Mouse (Mus musculus) olfactory bulb, adult 2 months (tissue): ENCODE measurements around the gene Nr2f6.

Experiments
- CTCF ChIP-seq: fragments of 200-500 bp; IDR thresholded peaks from 2 replicates; pipeline ENCODE4 v1.5.1; 2012; ENCODE audit warnings: low read depth, mild to moderate bottlenecking, low read length, moderate library complexity; ENCODE audit not compliant: insufficient read depth
- POLR2A ChIP-seq: fragments of 200-500 bp; IDR thresholded peaks from 2 replicates; pipeline ENCODE4 v1.6.1; 2012; ENCODE audit warnings: mild to moderate bottlenecking, low read depth, low read length, moderate library complexity; ENCODE audit not compliant: insufficient read depth

DNA sequence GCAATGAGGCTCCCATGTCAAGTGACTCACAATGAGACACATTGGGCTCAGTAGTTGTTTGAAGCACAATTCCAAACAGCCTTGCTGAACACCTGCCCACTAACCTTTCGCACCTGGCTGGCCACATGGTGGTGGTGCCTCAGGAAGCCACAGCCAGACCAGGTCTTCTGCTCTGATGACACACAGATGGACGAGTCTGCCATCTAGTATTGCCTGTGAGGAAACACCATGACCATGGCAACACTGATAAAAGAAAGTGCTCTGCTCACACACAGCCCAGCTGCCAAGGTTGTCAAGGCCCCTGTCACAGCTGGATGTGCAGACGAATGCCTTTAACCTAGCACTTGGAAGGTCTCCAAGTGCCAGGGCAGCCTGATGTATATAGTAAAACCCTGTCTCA is 30.6 kb downstream of the Nr2f6 start:
- TF ChIP-seq CTCF (no peak), POLR2A (no peak)
